Mouse (Mus musculus): ENCODE data around the gene Rab29. TPM values are rescaled to one million over a fixed set of nuclear protein-coding genes. Genes with fewer than 3 reads are reported as not detected.
"Not testable (repeated sequence)": the region's sequence is repeated elsewhere in the genome, so short reads cannot be mapped to it uniquely, and the experiment has no call there.

Rab29 gene
- polyA plus RNA-seq, 1 experiment: 9.3 TPM

GRCm38 (mm10) chr1:131886173-131886572 lies 19.1 kb downstream of the Rab29 start:
- Histone ChIP-seq H3K4me3 (ENCODE audit: insufficient read depth, low read length) (no peak overlapping the region), H3K27ac (ENCODE audit: insufficient read depth, low read length) (no peak overlapping the region; the same call in 1 of the 2 replicates), H3K4me1 (ENCODE audit: control insufficient read depth, insufficient read depth, low read length) (no peaks in the 10 kb centered on the region; the same call in 1 of the 2 replicates)
- TF ChIP-seq POLR2A (IDR thresholded peaks at IDR 0.05; ENCODE audit: extremely low read depth, insufficient read depth, low read length) (no peak), CTCF (IDR thresholded peaks at IDR 0.05; ENCODE audit: extremely low read depth, insufficient read depth, low read length) (no peak)

- Histone ChIP-seq H3K27ac (ENCODE audit: insufficient read depth, low read length) (no peak overlapping the region; the same call in 1 of the 2 replicates), H3K4me1 (ENCODE audit: control insufficient read depth, insufficient read depth, low read length) (no peaks in the 10 kb centered on the region; the same call in 1 of the 2 replicates), H3K4me3 (ENCODE audit: insufficient read depth, low read length) (no peak overlapping the region)
- TF ChIP-seq CTCF (IDR thresholded peaks at IDR 0.05; ENCODE audit: extremely low read depth, insufficient read depth, low read length): no peak
- no peak for TF ChIP-seq POLR2A (IDR thresholded peaks at IDR 0.05; ENCODE audit: extremely low read depth, insufficient read depth, low read length)
Observed at GRCm38 (mm10) chr1:131886641-131887040, 19.6 kb downstream of the Rab29 start.

GRCm38 (mm10) chr1:131890043-131890658 lies 23.1 kb downstream of the Rab29 start:
- no peak overlapping the region for H3K27ac ChIP-seq (ENCODE audit: insufficient read depth, low read length)
- no peaks in the 10 kb centered on the region; the same call in 1 of the 2 replicates for H3K4me1 ChIP-seq (ENCODE audit: control insufficient read depth, insufficient read depth, low read length)
- TF ChIP-seq CTCF (IDR thresholded peaks at IDR 0.05; ENCODE audit: extremely low read depth, insufficient read depth, low read length): no peak
- TF ChIP-seq POLR2A (IDR thresholded peaks at IDR 0.05; ENCODE audit: extremely low read depth, insufficient read depth, low read length): no peak
- H3K4me3 ChIP-seq (ENCODE audit: insufficient read depth, low read length): no peak overlapping the region

- Histone ChIP-seq H3K4me3 (ENCODE audit: insufficient read depth, low read length) (no peak overlapping the region), H3K4me1 (ENCODE audit: control insufficient read depth, insufficient read depth, low read length) (no peaks in the 10 kb centered on the region; the same call in 1 of the 2 replicates), H3K27ac (ENCODE audit: insufficient read depth, low read length) (no peak overlapping the region)
- TF ChIP-seq CTCF (IDR thresholded peaks at IDR 0.05; ENCODE audit: extremely low read depth, insufficient read depth, low read length) (no peak), POLR2A (IDR thresholded peaks at IDR 0.05; ENCODE audit: extremely low read depth, insufficient read depth, low read length) (no peak)
Observed at GRCm38 (mm10) chr1:131891436-131891835, 24.4 kb downstream of the Rab29 start.

- TF ChIP-seq CTCF (IDR thresholded peaks at IDR 0.05; ENCODE audit: extremely low read depth, insufficient read depth, low read length): no peak
- no peak for TF ChIP-seq POLR2A (IDR thresholded peaks at IDR 0.05; ENCODE audit: extremely low read depth, insufficient read depth, low read length)
- no peak overlapping the region for H3K27ac ChIP-seq (ENCODE audit: insufficient read depth, low read length)
- no peaks in the 10 kb centered on the region for H3K4me1 ChIP-seq (ENCODE audit: control insufficient read depth, insufficient read depth, low read length)
- H3K4me3 ChIP-seq (ENCODE audit: insufficient read depth, low read length): no peak overlapping the region
Observed at GRCm38 (mm10) chr1:131902679-131903078, 35.7 kb downstream of the Rab29 start.

GRCm38 (mm10) chr1:131903251-131903650 lies 36.2 kb downstream of the Rab29 start:
- no peak for TF ChIP-seq CTCF (IDR thresholded peaks at IDR 0.05; ENCODE audit: extremely low read depth, insufficient read depth, low read length)
- TF ChIP-seq POLR2A (IDR thresholded peaks at IDR 0.05; ENCODE audit: extremely low read depth, insufficient read depth, low read length): no peak

GRCm38 (mm10) chr1:131905497-131905896 lies 38.5 kb downstream of the Rab29 start:
- TF ChIP-seq POLR2A (IDR thresholded peaks at IDR 0.05; ENCODE audit: extremely low read depth, insufficient read depth, low read length) (no peak), CTCF (IDR thresholded peaks at IDR 0.05; ENCODE audit: extremely low read depth, insufficient read depth, low read length) (peak; percentile 47)
- H3K27ac ChIP-seq (ENCODE audit: insufficient read depth, low read length): no peak overlapping the region
- H3K4me3 ChIP-seq (ENCODE audit: insufficient read depth, low read length): no peak overlapping the region
- no peaks in the 10 kb centered on the region; the same call in 1 of the 2 replicates for H3K4me1 ChIP-seq (ENCODE audit: control insufficient read depth, insufficient read depth, low read length)

More at GRCm38 (mm10) chr1:131903251-131903650, 36.2 kb downstream of the Rab29 start:
- Histone ChIP-seq H3K27ac (ENCODE audit: insufficient read depth, low read length) (no peak overlapping the region), H3K4me3 (ENCODE audit: insufficient read depth, low read length) (no peak overlapping the region), H3K4me1 (ENCODE audit: control insufficient read depth, insufficient read depth, low read length) (no peaks in the 10 kb centered on the region)

GRCm38 (mm10) chr1:131908456-131908855 lies 41.4 kb downstream of the Rab29 start:
- no peak overlapping the region for H3K27ac ChIP-seq (ENCODE audit: insufficient read depth, low read length)
- no peak overlapping the region for H3K4me3 ChIP-seq (ENCODE audit: insufficient read depth, low read length)
- no peak for TF ChIP-seq CTCF (IDR thresholded peaks at IDR 0.05; ENCODE audit: extremely low read depth, insufficient read depth, low read length)
- no peak for TF ChIP-seq POLR2A (IDR thresholded peaks at IDR 0.05; ENCODE audit: extremely low read depth, insufficient read depth, low read length)
- H3K4me1 ChIP-seq (ENCODE audit: control insufficient read depth, insufficient read depth, low read length): peaks cover 2% of the 10 kb centered on the region; the same call in 1 of the 2 replicates

- not testable (repeated sequence) for H3K27ac ChIP-seq (ENCODE audit: insufficient read depth, low read length); H3K4me3 ChIP-seq (ENCODE audit: insufficient read depth, low read length); H3K4me1 ChIP-seq (ENCODE audit: control insufficient read depth, insufficient read depth, low read length)
Observed at GRCm38 (mm10) chr1:131909236-131909635, 42.2 kb downstream of the Rab29 start.

GRCm38 (mm10) chr1:131910001-131910648 lies 43.1 kb downstream of the Rab29 start, which contains the start of gene Nucks1:
Gene Nucks1 (plus strand): TSS chr1:131910534.
- peak; percentile 74 for TF ChIP-seq POLR2A (IDR thresholded peaks at IDR 0.05; ENCODE audit: extremely low read depth, insufficient read depth, low read length)
- no peak for TF ChIP-seq CTCF (IDR thresholded peaks at IDR 0.05; ENCODE audit: extremely low read depth, insufficient read depth, low read length)
- H3K27ac ChIP-seq (ENCODE audit: insufficient read depth, low read length): peak within 1 kb of the TSS; percentile 86
- peak within 1 kb of the TSS; percentile 65 for H3K4me3 ChIP-seq (ENCODE audit: insufficient read depth, low read length)
- H3K4me1 ChIP-seq (ENCODE audit: control insufficient read depth, insufficient read depth, low read length): peaks cover 2% of the 10 kb centered on the region; the same call in 1 of the 2 replicates
